Comparison of ENCODE assay signal across 8 mouse cellular contexts in the genomic region with DNA sequence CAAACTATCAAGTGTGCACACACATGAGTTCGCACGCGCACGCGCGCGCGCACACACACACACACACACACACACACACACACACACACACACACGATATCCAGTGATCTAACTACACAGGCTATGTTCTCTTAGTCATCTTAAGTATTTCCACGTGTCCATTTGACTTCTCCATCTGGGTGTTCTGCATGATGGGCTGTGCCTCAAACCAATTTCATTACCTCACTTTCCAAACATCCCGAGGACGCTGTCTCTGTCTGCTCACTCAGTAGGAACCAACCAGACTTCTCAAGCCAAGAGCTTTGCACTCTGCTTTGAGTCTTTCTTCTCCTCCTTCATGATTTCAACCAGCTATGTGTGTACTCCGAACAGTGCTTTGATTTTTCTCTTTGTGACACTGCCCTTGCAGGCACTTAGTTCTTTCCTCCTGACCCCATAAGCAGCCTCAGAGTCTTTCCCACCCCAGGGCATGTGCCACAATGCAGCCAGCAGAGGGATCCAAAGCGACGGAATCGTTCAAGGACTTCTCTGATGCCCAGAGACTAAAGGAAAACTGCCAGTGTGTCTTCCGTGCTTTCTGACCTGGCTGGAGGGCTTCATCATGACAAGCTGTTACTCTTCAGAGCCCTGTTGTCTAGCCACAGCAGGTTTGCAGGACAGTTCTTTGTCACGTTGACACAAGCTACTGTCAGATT.
DNase-seq lines count a peak whose midpoint lies in the region; ATAC-seq lines count a peak whose summit lies in the region.

No protein-coding gene starts in this region.

- peak; percentile 22 for DNase-seq in layer of hippocampus, adult 11-12 months (ENCODE audit: low spot score)
- DNase-seq in layer of hippocampus, adult 18-20 months (ENCODE audit: low spot score in 2 of 2) = no peak
- DNase-seq in adrenal gland, postnatal 36 days = peak; percentile 65 to 73
- peak; percentile 10 for DNase-seq in heart, postnatal 25 days (ENCODE audit: low spot score)
- DNase-seq in retina, postnatal 7 days (ENCODE audit: low read depth, low spot score) = peak; percentile 62
- DNase-seq in B cell, adult 2 months = no peak

- no peak overlapping the region for H3K4me3 ChIP-seq in embryonic facial prominence, embryonic 13.5 days
- no peak overlapping the region for H3K4me3 ChIP-seq in limb, embryonic 13.5 days

- no peak overlapping the region for H3K9ac ChIP-seq in embryonic facial prominence, embryonic 13.5 days
- H3K9ac ChIP-seq in limb, embryonic 13.5 days = peak overlapping the region; percentile 43; the same call in 1 of the 2 replicates

- peak overlapping the region; percentile 82 for H3K27ac ChIP-seq in embryonic facial prominence, embryonic 13.5 days
- peak overlapping the region; percentile 73 for H3K27ac ChIP-seq in limb, embryonic 13.5 days

- ATAC-seq in embryonic facial prominence, embryonic 13.5 days (ENCODE audit: insufficient number of reproducible peaks, insufficient read depth, low FRiP score, low TSS enrichment, low read depth) = no peak
- ATAC-seq in limb, embryonic 13.5 days (ENCODE audit: low FRiP score, low read depth) = peak; percentile 55; the same call in 1 of the 2 replicates

- H3K36me3 ChIP-seq in embryonic facial prominence, embryonic 13.5 days = no peaks in the 10 kb centered on the region
- no peaks in the 10 kb centered on the region for H3K36me3 ChIP-seq in limb, embryonic 13.5 days

- 52% methylated on average over 18 of the region's 18 CpGs for WGBS in embryonic facial prominence, embryonic 13.5 days
- WGBS in limb, embryonic 13.5 days = 57% methylated on average over 18 of the region's 18 CpGs

- intact Hi-C loops in heart, postnatal 25 days (cut with DNase I) = loop anchor here (5.0 kb wide), 1 partner anchor 381 kb away; no protein-coding TSS in a partner anchor

- H3K4me1 ChIP-seq in embryonic facial prominence, embryonic 13.5 days = peaks cover 42% of the 10 kb centered on the region
- peaks cover 44% of the 10 kb centered on the region for H3K4me1 ChIP-seq in limb, embryonic 13.5 days

- no peaks in the 10 kb centered on the region for H3K27me3 ChIP-seq in embryonic facial prominence, embryonic 13.5 days
- no peaks in the 10 kb centered on the region for H3K27me3 ChIP-seq in limb, embryonic 13.5 days

- no peaks in the 10 kb centered on the region for H3K9me3 ChIP-seq in embryonic facial prominence, embryonic 13.5 days
- H3K9me3 ChIP-seq in limb, embryonic 13.5 days = no peaks in the 10 kb centered on the region

- no peak overlapping the region for H3K4me2 ChIP-seq in embryonic facial prominence, embryonic 13.5 days
- H3K4me2 ChIP-seq in limb, embryonic 13.5 days (replicated peaks) = no peak overlapping the region

Comparison
In these comparisons a context has a peak if more than half of its experiments do, and no peak if none do; other contexts are left out.
1. DNase-seq: peak in layer of hippocampus, adult 11-12 months (single experiment), adrenal gland, postnatal 36 days (2 of 2), heart, postnatal 25 days (single experiment) and retina, postnatal 7 days (single experiment); none in layer of hippocampus, adult 18-20 months (0 of 2) and B cell, adult 2 months (0 of 2).